Mouse (Mus musculus) heart, embryonic 14.5 days (tissue): ENCODE results near the gene Adam12. TPM values are rescaled to one million over a fixed set of nuclear protein-coding genes. Genes with fewer than 3 reads are reported as not detected.

ENCODE experiments used
- ATAC-seq: fragments of 200-750 bp; cut with Nextera tagmentation; 2 replicates; pipeline ENCODE4 v1.8.0; 2017; ENCODE audit warnings: low read depth, moderate TSS enrichment; ENCODE audit not compliant: insufficient number of reproducible peaks, insufficient read depth, low FRiP score
- H3K27ac ChIP-seq, 2 experiments: fragments of 200-500 bp in 1 of 2; fragments of 300-500 bp in 1 of 2; sonication (generic) in 1 of 2; replicated peaks in 1 of 2; 2 replicates each; pipeline ENCODE4 v1.5.1; 2012 to 2014; ENCODE audit warnings: low read depth in 2 of 2, low read length in 2 of 2, control low read depth in 1 of 2, mild to moderate bottlenecking in 1 of 2, mixed read lengths in 1 of 2; ENCODE audit not compliant: control insufficient read depth in 1 of 2, insufficient read depth in 1 of 2
- H3K27me3 ChIP-seq: fragments of 300-500 bp; sonication (generic); 2 replicates; pipeline ENCODE4 v1.6.1; 2014; ENCODE audit warnings: mild to moderate bottlenecking, low read length, control low read depth; ENCODE audit not compliant: control insufficient read depth, insufficient read depth
- H3K36me3 ChIP-seq: fragments of 300-500 bp; sonication (generic); 2 replicates; pipeline ENCODE4 v1.6.1; 2014; ENCODE audit warnings: mild to moderate bottlenecking, control low read depth, low read length, mixed read lengths; ENCODE audit not compliant: control insufficient read depth, insufficient read depth
- H3K4me1 ChIP-seq, 2 experiments: fragments of 200-500 bp in 1 of 2; fragments of 300-500 bp in 1 of 2; sonication (generic) in 1 of 2; 2 replicates each; pipeline ENCODE4 v1.6.1; 2012 to 2014; ENCODE audit warnings: low read length in 2 of 2, control low read depth in 1 of 2, mixed read lengths in 1 of 2; ENCODE audit not compliant: control insufficient read depth in 2 of 2, insufficient read depth in 2 of 2
- H3K4me2 ChIP-seq: fragments of 300-500 bp; sonication (generic); 2 replicates; pipeline ENCODE4 v1.6.1; 2014; ENCODE audit warnings: mild to moderate bottlenecking, low read length
- H3K4me3 ChIP-seq, 2 experiments: fragments of 200-500 bp in 1 of 2; fragments of 300-500 bp in 1 of 2; sonication (generic) in 1 of 2; 2 replicates each; pipeline ENCODE4 v1.5.1; 2012 to 2014; ENCODE audit warnings: low read length in 2 of 2, mild to moderate bottlenecking in 2 of 2, control low read depth in 1 of 2, low read depth in 1 of 2, moderate library complexity in 1 of 2; ENCODE audit not compliant: control insufficient read depth in 1 of 2, insufficient read depth in 1 of 2
- H3K9ac ChIP-seq: fragments of 300-500 bp; sonication (generic); 2 replicates; pipeline ENCODE4 v1.6.1; 2014; ENCODE audit warnings: mild to moderate bottlenecking, low read length
- H3K9me3 ChIP-seq: fragments of 300-500 bp; sonication (generic); 2 replicates; pipeline ENCODE4 v1.6.1; 2016; ENCODE audit warnings: low read length, control low read depth; ENCODE audit not compliant: control insufficient read depth
- WGBS: fragments of 180-500 bp; shearing (Covaris S2); extraction: QIAGEN DNeasy Blood & Tissue Kit; methylation state at CpG from one replicate; pipeline ENCODE4 v1.1.7; 2014; 5-methylcytosine and 5-hydroxymethylcytosine counted together
- polyA plus RNA-seq: library from polyadenylated mRNA; unstranded; fragments of >200 nt; fragmentation: Nextera tagmentation; extraction: Ambion mirVana; gene quantifications from 2 replicates; pipeline ENCODE4 v1.2.1, GENCODE M21; 2014

Gene Adam12
- polyA plus RNA-seq, 1 experiment from 2014 or later: 7.3 TPM

DNA sequence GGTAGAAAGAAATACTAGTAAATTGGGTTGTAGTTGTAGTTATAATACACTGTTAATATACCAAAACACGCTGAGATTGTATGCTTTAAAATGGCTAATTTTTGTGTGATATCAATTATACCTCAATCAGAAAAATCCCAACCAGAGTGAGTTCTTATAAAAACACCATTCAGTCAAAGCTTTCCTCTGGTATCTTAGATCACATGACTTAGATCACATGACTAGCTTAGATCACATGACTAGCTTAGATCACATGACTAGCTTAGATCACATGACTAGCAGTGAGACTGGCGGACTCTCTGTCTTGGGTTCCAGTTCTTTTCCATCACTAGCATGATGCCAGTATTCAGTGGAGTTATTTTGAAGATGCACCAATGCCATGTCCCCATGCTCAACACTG, 134.1 kb downstream of the Adam12 start:
- H3K4me2 ChIP-seq: no peak overlapping the region
- H3K4me3 ChIP-seq: no peak overlapping the region
- no peaks in the 10 kb centered on the region for H3K4me1 ChIP-seq
- H3K36me3 ChIP-seq: no peaks in the 10 kb centered on the region
- no peaks in the 10 kb centered on the region for H3K27me3 ChIP-seq
- H3K9ac ChIP-seq: no peak overlapping the region
- no peaks in the 10 kb centered on the region for H3K9me3 ChIP-seq
- 90% methylated on average over 2 of the region's 2 CpGs for WGBS
- no peak overlapping the region for H3K27ac ChIP-seq
- ATAC-seq: no peak

DNA sequence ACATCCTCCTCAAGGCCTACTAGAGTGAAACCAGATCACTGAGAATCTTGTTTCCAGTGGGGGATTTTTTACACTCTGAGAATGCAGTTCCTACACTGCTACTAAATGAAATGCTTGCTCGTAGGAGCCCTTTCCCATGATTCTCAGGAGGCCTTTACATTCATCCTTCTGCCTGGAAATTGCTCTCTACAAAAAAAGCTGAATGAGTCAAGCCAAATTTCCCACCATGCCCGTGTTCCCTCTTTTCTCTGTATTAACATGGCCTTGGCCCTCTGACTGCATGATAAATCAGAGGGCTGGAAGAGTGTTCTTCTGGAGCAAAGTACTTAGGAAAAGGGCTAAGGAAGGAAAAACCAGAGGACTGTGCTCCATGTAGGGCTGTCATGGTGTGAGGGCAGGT, 138.1 kb downstream of the Adam12 start:
- Histone ChIP-seq H3K9me3 (no peaks in the 10 kb centered on the region), H3K4me2 (no peak overlapping the region), H3K4me3 (no peak overlapping the region), H3K27me3 (no peaks in the 10 kb centered on the region), H3K9ac (no peak overlapping the region), H3K27ac (no peak overlapping the region), H3K4me1 (peaks cover 6 to 9% of the 10 kb centered on the region in 2 experiments), H3K36me3 (no peaks in the 10 kb centered on the region)
- 60% methylated on average over 2 of the region's 2 CpGs for WGBS
- ATAC-seq: no peak

DNA sequence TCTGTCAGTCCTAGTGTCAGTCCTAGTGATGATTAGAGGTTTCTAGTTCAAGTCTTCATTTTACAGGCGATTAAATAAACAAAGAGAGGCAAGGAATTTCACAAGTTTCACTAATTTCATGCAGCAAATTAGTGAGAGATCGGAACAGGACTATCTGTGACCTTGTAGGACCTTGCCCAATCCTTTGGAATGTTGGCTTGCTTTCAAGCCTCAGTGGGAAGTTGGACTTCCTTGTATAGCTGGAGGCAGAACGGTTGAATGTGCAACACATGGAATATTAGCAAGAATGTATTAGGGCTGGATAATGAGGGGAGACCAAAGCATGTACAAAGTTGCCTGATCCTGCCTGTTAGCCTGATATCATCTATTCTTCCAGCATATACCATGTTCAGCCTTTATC, 141.2 kb downstream of the Adam12 start:
- H3K9me3 ChIP-seq: no peaks in the 10 kb centered on the region
- H3K36me3 ChIP-seq: no peaks in the 10 kb centered on the region
- no peak overlapping the region for H3K4me2 ChIP-seq
- H3K9ac ChIP-seq: no peak overlapping the region
- H3K4me1 ChIP-seq: peaks cover 6 to 9% of the 10 kb centered on the region in 2 experiments
- no peaks in the 10 kb centered on the region for H3K27me3 ChIP-seq
- WGBS: 41% methylated on average over 3 of the region's 3 CpGs
- H3K27ac ChIP-seq: no peak overlapping the region
- no peak for ATAC-seq
- H3K4me3 ChIP-seq: no peak overlapping the region

DNA sequence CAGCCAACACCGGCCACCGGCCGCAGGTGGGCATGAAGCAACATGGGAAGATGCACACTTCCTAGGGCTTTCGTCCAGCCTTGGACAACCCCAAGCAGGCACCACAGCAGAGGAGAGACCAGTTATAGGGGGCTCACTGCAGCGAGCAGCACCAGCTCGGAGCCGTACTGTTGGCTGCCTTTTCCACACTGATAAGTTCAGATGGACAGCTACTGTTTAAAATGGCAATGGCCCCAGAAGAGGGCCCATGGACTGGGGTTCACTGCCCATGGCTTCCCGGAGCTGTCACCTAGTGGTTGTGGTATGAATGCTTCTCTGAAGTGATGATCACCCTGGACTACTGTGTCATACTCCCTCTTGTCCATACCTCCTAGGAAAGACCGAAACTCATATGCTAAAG, 141.7 kb downstream of the Adam12 start:
- H3K36me3 ChIP-seq: no peaks in the 10 kb centered on the region
- no peak overlapping the region for H3K4me3 ChIP-seq
- H3K4me1 ChIP-seq: peaks cover 6 to 9% of the 10 kb centered on the region in 2 experiments
- WGBS: 81% methylated on average over 9 of the region's 9 CpGs
- ATAC-seq: no peak
- no peak overlapping the region for H3K27ac ChIP-seq
- no peak overlapping the region for H3K4me2 ChIP-seq
- H3K9ac ChIP-seq: no peak overlapping the region
- no peaks in the 10 kb centered on the region for H3K9me3 ChIP-seq
- no peaks in the 10 kb centered on the region for H3K27me3 ChIP-seq

DNA sequence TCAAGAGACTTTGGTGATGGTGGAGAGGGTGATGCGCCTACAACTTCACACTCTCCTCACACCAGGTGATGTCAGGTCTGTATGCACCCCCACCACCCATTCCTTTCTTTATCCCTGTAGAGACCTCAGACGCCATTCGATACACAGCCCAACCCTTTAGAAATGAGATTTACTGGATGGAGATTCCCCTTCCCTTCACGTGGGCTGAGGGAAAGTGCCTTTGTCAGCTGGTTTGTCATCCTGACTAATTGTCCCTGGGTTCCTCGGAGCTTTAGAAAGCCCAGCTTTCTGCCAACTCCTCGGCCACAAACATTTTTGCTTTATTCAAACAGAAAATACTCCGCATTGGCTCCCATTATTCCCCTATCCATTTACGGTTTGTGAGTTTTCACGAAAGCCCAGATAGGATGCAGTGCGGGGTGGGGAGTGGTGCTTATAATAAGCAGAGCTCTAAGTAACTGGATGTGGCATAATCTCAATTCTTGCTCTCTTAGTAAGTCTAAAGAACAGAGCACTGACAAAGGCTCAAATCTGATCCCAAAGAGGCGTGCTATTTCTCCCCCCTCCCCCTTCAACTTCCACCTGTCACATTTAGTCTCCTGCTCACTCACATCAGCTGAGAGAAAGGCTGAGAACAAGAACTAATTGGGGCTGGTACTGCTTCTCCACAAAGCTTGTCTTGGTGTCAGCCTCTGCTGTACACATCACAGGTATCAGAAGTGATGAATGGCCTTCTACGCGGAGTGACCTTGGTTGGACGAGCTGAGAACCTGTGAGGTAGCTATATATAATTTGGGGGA, 143.2 kb downstream of the Adam12 start:
- Histone ChIP-seq H3K4me3 (no peak overlapping the region), H3K9ac (no peak overlapping the region), H3K4me2 (no peak overlapping the region), H3K27me3 (no peaks in the 10 kb centered on the region), H3K36me3 (no peaks in the 10 kb centered on the region), H3K9me3 (no peaks in the 10 kb centered on the region), H3K27ac (no peak overlapping the region), H3K4me1 (peaks cover 6 to 9% of the 10 kb centered on the region in 2 experiments)
- WGBS: 76% methylated on average over 14 of the region's 14 CpGs
- no peak for ATAC-seq

DNA sequence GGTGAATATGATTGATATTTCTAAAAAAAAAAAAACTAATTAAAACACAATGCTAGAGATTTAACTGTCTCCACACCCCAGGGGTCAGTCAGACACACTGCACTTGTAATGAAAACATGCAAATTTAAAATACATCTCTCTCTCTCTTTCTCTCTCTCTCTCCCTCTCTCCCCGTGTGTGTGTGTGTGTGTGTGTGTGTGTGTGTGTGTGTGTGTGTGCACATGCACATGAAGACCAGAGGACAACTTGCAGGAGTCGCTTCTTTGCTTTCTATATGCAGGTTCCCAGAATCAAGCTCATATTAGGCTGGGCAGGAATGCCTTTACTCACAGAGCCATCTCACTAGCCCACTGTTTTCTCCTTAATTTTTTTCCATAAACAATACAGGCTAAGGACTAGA, 146.6 kb downstream of the Adam12 start:
- Histone ChIP-seq H3K4me3 (no peak overlapping the region), H3K27me3 (no peaks in the 10 kb centered on the region), H3K9ac (no peak overlapping the region), H3K36me3 (no peaks in the 10 kb centered on the region), H3K9me3 (no peaks in the 10 kb centered on the region), H3K4me2 (no peak overlapping the region), H3K4me1 (peaks cover 0 to 3% of the 10 kb centered on the region in 2 experiments; a peak in 1 of 4 replicates), H3K27ac (no peak overlapping the region)
- ATAC-seq: no peak
- 73% methylated on average over 2 of the region's 2 CpGs for WGBS

DNA sequence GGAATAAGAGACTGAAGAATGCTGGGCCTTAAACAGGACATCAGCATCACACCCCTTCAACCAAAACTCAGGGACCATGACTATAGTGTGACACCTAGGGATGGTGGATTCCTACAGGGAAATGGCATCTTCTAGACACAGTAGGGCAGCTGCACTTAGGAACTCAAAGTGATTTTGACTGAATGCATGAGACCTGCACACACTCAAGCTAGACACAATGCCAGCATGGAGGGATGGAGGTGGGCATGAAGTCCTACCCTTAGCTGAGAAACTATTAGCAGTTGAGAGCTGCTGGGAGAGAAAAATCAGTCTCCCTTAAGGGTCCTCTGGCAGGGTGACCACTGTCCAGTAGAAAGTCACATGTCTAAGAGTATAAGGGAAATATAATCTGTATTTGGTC, 147.0 kb downstream of the Adam12 start:
- H3K9me3 ChIP-seq: no peaks in the 10 kb centered on the region
- H3K4me3 ChIP-seq: no peak overlapping the region
- H3K27me3 ChIP-seq: no peaks in the 10 kb centered on the region
- peaks cover 0 to 4% of the 10 kb centered on the region in 2 experiments; a peak in 1 of 4 replicates for H3K4me1 ChIP-seq
- H3K9ac ChIP-seq: no peak overlapping the region
- H3K4me2 ChIP-seq: no peak overlapping the region
- ATAC-seq: no peak
- no peaks in the 10 kb centered on the region for H3K36me3 ChIP-seq
- H3K27ac ChIP-seq: no peak overlapping the region
